17 mouse cellular contexts compared by ENCODE assay signal in genomic region chr11:80664261-80664660, GRCm38 (mm10).
DNase-seq lines count a peak whose midpoint lies in the region.
"Had no signal": no experiment of that assay in that cellular context is flagged by ENCODE, and none has a peak within 500 bp of the region (broad histone marks: within the 10 kb centered on the region; RNA-seq: fewer than 3 reads in every experiment).

No protein-coding gene starts in this region.

- intact Hi-C loops in left cerebral cortex, postnatal 36 days (cut with DNase I): loop anchor here (2.0 kb wide), 1 partner anchor 61 kb away; no protein-coding TSS in a partner anchor
- intact Hi-C loops in left cerebral cortex, postnatal 4 days (cut with DNase I): no loop called here

- DNase-seq in left cerebral cortex, adult 11 months (ENCODE audit: low spot score): peak; percentile 19
- no peak for DNase-seq in left cerebral cortex, postnatal 36 days (ENCODE audit: low spot score in 2 of 2)
- DNase-seq in left cerebral cortex, adult 9 months (ENCODE audit: low spot score in 2 of 2): peak; percentile 25 to 42
- no peak for DNase-seq in left cerebral cortex, postnatal 4 days
- peak; percentile 8 to 45 for DNase-seq in right cerebral cortex, postnatal 36 days (ENCODE audit: low spot score in 2 of 2)
- DNase-seq in right cerebral cortex, postnatal 14 days: no peak
- DNase-seq in telencephalon, adult 2 months (ENCODE audit: low read depth, low spot score): peak; percentile 60
- no peak for DNase-seq in cerebellum, postnatal 36 days
- DNase-seq: adrenal gland, adult 2 months; adrenal gland, postnatal 10 days; adrenal gland, postnatal 25 days; cerebellum, adult 11-12 months; cerebellum, adult 2 months; cerebellum, adult 9-10 months; cerebellum, postnatal 10 days; cerebellum, postnatal 25 days; embryo, embryonic 11 days had no signal

Comparison
In these comparisons a context has a peak if more than half of its experiments do, and no peak if none do; other contexts are left out.
1. DNase-seq: peak in left cerebral cortex, adult 11 months (single experiment), left cerebral cortex, adult 9 months (2 of 2), right cerebral cortex, postnatal 36 days (2 of 2) and telencephalon, adult 2 months (single experiment); none in left cerebral cortex, postnatal 36 days (0 of 2), left cerebral cortex, postnatal 4 days (single experiment), right cerebral cortex, postnatal 14 days (single experiment) and cerebellum, postnatal 36 days (0 of 2).